Mouse (Mus musculus): ENCODE measurements around the gene Vdr.

Gene Vdr

DNA sequence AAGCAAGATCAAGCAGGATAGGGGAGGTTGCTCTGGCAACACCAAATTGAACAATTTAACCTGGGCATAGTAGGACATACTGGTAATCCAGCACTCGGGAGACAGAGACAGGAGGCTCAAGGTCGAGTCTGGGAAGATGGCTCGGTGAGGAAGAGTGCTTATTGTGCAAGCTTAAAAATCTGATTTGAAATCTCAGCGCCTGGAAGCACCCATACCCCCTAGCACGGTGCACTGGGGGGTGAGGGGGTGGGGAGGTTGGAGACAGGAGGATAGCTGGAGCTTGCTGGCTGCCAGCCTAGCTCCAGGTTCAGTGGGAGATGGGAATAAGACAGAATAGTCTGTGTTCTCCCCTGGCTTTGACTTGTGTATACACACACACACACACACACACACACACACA lies 9.9 kb upstream of the Vdr start:
- peak; percentile 14 for DNase-seq (ENCODE audit: low read depth, low spot score)

DNA sequence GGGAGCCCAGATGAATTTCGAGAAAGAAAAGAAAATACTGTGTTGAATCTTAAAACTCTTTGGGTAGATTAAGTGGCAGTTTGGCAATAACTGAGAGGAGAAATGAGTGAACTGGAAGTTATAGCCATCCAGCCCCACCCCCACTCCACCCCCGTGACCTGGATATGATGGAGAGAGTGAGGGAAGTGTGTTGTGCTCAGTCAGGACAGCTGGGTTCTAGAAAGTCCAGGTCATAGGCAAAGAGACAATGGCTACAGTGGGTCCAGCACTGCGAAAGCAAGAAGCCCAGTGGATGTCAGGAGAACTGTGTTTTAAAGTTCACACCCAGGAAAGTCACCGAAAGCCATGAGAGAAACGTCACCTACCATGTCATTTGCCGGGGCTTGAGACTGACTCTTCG lies 8.8 kb upstream of the Vdr start:
- DNase-seq (ENCODE audit: low read depth, low spot score), result no peak

DNA sequence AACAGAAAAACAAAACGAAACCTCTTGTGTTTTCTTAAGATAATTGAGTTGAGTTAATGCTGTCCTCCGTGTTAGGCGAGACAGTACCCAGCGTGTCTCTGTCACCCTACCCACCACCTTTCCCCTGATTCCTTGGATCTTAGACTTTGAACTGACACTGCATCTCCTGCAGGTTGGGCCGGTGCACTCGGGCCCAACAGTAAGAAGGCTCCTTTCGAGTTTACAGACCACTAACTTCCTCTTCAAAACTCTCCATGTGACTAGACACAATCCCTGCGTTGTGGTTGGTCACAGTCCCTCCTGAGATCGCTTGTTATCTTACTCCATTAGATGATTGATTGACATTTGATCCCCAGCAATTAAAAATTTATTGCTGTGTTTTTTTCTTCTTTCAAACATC lies 7.6 kb upstream of the Vdr start:
- DNase-seq (ENCODE audit: low read depth, low spot score), result no peak

DNA sequence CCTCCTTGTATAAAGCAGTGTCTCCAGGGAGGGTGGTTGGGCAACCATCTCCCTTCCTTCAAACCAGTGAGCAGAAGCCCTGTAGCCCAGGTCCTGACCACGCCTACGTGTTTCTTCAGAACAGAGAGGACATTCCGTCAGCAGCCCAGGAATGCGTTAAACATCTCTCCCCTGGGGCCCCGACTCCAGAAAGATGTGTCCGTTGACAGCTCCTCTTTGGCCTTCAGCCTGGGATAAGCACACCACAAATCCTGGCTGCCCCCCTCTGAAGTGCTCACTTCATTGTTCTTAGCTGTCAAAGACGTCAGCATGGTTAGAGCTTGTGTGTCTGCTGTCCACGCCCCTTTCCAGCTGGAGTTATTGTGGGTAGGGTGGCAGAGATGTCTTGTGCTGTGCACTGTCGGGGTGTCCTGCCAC lies 3.9 kb upstream of the Vdr start:
- no peak for DNase-seq (ENCODE audit: low read depth, low spot score)

DNA sequence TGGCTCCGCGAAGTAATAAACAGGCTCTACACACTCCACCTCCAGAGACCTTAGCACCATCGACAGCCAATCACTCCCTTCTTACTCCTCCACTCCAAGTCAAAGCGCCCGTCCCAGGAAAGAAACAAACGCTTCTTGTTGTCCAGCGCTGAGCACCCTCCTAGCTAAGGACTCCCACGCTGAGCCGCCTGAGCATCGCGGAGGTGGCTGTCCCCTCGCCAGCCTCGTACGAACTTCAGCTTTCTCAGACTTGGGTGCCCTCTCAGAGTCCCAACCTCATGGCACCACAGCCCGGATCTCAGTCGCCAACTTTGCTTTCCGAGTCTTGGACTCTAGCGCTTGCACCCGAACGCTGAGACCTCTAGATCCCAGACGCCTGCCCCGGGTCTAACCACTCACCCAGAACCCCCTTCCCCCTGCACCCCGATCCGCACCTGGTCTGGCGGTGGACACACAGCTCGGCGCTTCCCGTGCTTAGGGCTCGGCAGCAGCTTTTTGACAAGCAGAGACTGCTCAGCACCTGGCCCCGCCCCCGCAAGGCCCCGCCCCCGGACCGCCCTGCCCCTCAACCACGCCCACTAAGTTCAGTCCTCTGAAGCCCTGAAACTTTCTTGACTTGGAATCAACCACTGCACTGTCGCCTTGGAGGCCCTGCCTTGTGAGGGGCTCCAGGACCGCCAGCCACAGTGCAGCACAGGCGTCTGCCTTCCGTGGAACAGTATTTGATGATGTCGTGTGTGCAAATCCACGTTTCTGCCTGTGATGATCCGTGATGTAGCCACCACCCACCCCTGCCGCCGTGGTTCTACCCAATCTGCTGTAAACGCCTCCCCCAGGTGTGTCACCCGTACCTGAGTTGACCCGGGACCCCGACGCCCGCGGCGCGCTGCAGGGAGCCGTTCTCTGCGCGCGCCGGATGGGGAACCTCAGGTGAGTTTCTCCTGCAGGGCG lies 2.4 kb downstream of the Vdr start:
- DNase-seq (ENCODE audit: low read depth, low spot score), result peak; percentile 72

DNA sequence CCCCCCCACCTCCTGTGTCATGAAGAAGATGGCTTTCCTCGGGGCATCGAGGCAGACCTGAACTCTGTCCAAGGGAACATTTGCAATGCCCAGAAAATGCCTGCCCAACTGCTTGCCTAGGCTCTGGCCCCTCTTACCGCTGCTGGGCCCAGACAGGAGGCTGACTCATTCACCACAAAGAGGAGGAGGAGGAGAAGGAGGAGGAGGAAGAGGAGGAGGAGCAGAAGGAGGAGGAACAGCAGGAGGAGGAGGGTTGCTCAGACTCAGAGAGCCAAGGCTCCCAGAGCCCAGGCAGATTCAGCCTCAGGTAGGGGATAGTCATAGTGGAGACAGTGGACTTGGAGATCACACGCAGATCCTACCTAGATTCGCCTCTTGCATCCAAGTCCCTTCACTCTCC lies 3.2 kb downstream of the Vdr start:
- DNase-seq (ENCODE audit: low read depth, low spot score), result no peak

DNA sequence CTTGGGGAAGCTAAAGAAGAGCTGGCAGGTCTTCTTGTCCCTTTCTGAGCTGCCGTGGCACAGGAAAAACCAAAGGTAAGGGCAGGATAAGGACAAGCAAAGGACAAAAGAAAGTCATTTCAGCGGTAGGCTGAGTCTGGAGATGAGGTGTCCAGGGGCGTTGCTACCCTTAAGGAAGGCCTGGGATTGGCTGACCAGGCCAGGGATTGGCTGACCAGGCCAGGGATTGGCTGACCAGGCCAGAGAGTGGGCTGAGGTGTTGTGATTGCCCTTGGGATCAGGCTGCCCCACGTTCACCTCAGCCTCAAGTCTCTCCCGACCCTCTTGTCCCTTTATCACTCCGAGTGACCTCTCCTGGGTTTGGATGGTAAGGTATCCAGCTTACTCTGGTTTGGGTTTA lies 5.1 kb downstream of the Vdr start:
- DNase-seq (ENCODE audit: low read depth, low spot score), result no peak

DNA sequence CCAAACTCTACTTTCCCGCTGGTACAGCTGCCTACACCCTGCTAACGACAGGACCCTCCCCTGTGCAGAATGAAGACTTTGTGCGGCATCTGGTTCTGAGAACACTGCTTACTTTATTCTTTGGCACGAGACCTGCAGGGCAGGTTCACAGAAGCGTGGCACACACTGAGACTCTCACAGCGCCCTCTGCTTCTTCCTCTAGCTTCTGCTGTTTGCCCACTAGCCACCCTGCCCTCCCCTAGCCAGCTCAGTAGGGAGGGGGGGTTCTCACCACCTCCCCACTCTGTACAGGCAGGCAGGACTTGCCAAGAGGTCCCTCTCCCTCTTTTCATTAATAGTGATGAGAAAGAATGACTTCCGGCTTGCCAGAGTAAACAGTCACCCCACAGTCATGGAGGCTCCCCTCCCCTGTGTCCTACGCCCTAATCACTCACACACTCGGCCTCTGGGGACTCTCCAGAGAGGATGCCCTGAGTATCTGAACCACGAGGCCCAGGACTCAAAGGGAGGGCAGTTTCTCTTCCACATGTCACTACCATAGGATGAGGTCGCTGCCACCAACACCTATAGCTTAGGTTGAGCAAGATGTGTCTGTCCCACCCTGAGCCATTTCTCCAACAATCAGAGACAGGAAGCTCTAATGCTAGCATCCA lies 6.0 kb downstream of the Vdr start:
- no peak for DNase-seq (ENCODE audit: low read depth, low spot score)

DNA sequence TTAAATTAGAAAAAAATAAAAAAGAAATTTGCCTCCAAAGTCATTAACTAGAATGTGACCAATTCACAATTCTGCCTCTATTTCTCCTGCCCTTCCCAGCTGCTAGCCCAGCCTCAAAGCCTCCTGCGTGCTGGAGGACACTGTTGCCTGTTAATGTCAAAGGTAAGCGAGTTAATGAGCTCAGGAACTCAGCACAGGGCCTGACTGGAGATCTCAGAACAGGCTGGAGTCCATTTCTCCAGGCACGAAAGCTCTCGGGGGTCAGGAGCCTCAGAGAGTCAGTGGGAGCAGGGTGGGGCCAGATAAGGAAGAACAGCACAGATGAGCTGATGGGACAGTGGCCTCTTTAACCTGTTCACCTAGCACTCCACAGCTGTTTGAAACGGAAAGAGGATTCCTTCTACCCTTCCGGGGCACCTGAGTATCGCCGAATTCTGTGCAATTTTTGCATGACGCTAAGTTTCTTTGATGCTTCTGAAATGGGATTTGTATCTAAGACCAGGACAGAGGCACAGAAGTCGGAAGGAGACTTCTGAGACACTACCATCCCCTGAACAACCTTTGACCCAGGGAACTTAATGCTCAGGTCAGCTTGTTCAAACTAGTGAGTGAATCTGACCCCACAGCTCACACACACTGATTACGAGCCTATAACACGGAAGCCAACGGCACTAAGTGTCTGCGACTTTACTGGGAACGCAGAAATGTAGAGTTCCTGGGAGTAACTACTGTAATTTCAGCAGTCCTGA lies 7.0 kb downstream of the Vdr start:
- no peak for DNase-seq (ENCODE audit: low read depth, low spot score)

DNA sequence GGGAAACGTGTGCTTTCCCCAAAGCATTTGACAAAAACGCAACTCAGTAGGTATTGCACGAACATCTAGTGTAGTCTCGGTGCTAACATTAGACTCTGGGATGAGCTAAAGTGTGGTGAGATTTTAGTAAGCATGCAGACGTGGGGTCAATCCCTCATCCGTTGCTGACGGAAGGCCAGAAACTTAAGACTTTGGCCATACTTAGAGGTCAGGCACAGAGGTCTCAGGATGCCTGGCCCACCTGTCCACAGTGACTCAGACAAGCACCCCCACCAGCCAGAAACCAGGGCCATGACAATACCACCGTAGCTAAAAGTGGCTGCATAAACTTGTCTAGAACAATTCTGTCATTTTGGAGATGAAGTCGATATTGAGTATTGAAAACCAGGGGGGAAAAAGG lies 9.4 kb downstream of the Vdr start:
- no peak for DNase-seq (ENCODE audit: low read depth, low spot score)

DNA sequence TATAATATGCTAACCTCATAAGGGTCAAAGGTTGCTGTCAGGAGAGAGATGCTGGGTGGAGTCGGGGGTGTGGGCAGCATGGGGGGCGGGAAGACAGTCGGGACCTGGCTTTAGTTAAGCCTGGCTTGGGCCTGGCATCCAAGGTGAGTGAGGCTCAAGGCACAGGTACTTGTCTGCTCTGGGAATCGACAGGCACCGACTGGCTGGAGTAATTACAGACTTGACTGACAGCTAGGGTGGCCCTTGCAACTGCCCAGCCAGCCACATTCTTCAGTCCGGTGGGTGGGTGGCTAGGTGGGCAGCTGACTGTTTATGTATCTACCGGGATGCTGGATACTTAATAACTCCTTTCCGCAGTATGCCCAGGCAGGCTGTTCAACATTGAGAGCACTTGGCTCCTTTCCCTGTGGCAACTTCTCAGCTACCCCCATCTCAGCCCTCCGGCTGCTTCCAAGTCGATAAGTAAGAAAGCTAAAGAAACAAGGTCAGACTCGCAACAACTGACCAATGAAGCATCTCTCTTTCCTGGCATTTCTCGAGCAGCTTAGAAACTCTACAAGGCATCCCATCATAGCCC lies 10.0 kb downstream of the Vdr start:
- DNase-seq (ENCODE audit: low read depth, low spot score), result no peak

DNA sequence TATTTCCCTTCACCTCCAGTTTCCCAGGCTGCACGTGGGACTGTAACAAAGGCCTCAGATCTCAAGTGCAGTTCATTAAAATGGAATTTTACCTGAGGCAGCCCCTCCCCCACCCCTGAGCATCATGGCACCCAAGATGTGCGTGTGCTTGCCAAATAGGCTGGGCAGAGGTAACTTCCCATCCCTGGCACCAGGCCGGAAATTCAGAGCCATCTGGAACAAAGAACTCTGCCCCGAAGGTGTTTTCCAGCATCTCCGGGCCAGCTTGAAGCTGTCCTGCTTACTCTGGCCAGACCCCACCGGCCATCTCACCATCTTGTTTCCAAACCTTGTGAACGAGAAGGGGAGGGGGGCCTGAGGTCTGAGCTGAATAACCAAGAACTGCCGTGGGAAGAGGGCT lies 10.7 kb downstream of the Vdr start:
- no peak for DNase-seq (ENCODE audit: low read depth, low spot score)

DNA sequence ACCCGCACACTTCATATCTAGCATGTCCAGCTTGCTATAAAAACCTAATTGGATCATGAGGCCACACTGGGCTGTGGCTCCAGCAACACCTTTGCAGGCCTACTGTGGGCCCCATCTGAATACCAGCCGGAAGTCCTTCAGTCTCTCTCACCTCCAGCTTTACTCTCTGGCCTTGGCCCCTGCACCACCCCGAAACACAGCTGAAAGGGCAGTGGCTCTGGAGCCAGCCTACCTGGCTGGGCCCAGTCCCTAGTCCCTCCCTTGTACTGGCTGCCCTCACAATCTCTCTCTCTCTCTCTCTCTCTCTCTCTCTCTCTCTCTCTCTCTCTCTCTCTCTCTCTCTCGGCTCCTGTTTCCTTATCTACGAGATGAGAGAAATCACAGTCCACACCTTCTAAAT lies 11.6 kb downstream of the Vdr start:
- DNase-seq (ENCODE audit: low read depth, low spot score), result no peak

DNA sequence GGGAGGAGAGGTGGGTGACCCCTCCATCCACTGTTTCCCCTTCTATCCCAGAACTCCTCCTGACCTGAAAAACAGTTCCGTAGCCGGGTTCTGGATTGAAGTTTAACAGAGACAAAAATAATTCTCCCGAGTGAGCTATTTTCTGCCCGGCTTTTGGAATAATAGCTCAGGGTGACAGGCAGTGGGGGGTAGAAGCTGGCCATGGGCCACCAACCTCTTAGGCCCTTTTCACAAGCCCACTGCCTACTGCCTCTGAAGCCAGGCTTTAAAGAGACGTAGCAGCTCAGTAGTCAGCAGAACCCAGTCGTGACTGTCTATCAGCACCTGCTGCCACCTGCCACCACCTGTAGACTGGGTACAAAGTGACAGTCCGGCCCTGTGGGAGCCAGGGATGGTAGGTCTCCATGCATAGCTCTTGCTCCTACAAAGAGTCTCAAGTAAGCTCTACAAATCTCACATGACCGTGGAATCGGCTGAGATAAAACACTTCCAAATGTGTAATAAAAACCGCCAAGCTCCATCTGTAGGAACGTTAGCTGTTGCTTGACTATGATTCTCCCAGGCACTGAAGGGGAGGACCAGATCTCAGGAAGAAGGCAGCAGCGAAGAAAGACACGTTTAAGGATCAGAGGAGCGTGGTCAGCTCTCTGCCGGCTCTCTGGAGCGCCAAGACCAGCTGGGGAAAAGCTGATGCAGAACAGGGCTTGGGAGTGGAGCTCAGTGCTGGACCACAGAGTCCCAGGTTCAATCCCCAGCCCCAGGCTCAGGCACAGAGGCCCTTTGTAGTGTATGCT lies 13.4 kb downstream of the Vdr start:
- DNase-seq (ENCODE audit: low read depth, low spot score), result no peak

DNA sequence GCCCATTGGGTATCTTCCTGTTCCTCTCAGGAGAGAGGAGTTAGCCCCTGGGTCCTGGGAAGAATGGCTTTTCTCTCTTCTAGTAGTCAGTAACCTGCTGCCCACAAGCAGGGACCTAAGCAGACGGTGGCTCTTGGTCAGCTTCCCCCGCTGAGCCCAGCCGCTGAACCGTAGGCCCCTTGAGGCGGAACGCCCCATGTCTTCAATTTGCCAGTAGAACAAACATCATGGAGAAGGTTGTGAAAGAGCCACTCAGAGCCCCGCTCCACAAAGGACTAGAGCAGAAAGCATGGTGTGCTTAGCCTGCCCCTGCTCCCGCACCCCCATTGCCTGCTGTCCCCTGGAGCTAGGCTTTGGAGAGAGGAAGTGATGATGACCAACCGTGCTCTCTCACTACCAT lies 14.1 kb downstream of the Vdr start:
- no peak for DNase-seq (ENCODE audit: low read depth, low spot score)

DNA sequence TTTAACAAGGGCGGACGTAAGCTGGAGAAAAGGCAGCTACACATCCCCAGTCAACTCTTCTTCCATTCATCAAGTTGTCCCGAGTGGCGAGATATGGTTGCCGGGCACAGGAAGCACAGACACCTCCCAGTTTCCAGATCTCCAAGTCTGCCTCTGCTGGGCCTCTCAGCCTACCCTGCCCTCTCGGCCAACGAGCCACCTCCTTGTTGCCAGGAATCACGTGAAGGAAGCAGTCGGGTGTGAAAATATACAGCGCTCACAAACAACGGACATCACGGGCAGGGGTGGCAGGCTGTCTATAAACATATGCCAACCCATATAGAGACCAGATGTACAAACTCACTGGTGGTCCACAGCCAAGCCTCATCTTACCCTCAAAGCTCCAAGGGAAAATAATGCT lies 14.6 kb downstream of the Vdr start:
- DNase-seq (ENCODE audit: low read depth, low spot score), result no peak

DNA sequence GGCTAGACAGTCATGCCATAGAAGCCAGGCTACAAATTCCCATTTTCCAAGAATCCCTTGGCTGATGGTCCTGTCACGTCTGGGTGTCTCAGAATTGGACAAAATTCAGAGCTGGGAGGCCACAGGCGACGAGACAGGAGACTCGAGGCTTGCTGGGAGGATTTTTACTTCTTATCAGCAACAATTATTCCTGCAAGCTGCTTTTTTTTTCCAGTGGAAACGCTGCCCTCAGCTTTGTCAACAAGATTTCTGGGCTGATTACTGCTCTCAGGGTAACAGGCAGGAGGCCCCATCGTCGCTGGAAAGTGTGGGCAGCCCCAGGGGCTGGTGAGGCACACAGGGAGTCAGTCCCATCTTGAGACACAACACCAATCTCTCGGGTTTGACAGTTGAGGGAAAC lies 17.9 kb downstream of the Vdr start:
- DNase-seq (ENCODE audit: low read depth, low spot score), result no peak

DNA sequence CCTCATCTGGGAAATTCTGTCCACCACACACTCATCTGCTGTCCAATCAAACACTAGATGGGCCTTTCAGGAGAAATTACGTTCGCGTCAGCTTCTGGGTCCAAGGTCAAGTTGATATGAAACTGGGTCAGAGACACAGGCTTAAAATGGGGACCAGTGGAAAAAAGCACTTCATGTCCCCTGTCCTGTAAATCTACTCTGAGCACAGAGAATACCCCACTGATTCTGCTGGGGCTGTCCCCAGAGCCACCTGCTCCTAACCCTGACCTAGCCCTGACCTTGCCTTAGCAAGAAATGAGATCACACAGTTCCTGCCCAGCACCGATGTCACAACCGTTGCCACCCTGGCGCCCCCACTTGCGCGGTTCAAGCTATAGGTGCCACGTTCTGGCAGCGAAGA lies 20.0 kb downstream of the Vdr start:
- no peak for DNase-seq (ENCODE audit: low read depth, low spot score)

DNA sequence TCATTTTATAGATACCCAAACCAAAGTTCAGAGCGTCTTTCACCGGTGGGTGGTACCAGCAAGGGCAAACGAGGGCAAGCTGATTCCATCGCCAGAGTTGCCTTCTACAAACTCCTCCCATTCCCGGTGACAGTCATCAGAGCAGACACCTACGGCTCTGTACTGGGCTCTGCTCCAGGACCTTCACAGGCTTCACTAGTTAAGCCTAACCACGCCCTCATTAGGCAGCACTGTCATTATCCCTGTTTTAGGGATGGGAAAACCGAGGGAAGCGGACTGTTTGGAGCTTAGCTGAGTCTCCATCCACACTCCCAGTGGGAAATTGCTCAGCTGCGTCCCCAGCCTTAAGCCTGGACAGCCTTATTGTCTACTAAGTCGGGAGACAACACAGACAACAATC lies 20.4 kb downstream of the Vdr start:
- no peak for DNase-seq (ENCODE audit: low read depth, low spot score)

DNA sequence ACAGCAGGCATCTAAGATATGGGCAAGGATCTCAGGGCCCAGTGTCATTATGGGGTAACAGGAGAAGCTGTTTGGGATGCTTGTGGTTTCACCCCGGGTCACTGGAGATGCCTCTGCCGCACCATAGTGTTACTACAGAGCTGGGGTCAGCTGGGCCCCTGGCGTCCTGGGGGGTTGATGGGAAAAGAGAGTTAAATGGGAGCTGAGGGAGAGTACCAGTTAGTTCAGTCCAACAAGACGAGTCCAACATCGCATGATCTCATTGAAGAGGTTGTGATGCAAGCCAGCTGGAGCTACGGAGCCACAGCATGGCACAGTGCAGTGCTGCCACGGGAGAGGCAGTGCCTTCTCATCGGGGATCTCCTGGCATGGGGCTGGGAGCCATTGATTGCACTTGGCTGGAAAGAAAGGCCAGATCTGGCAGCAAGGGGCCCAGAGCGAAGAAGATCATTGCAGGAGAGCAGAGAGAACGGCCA lies 22.9 kb downstream of the Vdr start:
- no peak for DNase-seq (ENCODE audit: low read depth, low spot score)

DNA sequence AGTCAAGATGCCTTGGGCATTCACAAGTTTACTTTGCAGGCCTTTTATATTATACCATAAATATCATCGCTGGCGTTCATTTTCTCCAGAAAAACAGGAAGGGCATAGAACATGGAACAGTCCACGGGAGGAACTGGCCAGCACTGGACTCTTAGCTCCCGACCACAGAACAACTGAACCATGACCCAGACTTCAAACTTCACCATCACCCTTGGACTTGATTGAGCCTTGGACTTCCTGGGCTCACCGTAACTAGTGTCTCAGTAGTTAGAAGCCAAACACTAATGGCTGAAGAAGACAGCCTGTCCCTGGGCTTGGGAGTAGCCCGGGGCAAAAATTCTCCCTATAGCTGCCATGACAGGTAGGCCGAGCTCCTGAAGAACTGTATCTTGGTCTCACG lies 29.0 kb downstream of the Vdr start:
- no peak for DNase-seq (ENCODE audit: low read depth, low spot score)
